Mouse (Mus musculus): Measurements from ENCODE around the gene Fam43a.
A peak's percentile ranks its signal among the peaks of the same experiment; 100 is the strongest.

Fam43a gene

GRCm38 (mm10) chr16:30599491-30600268 lies at the start of gene Fam43a:
Gene Fam43a, plus strand, starts transcription at chr16:30599723.
- peak; percentile 74 for DNase-seq

- peak; percentile 80 for DNase-seq
Measured at GRCm38 (mm10) chr16:30549966-30550747, 49.4 kb upstream of the Fam43a start.

- no peak for DNase-seq
Measured at GRCm38 (mm10) chr16:30550748-30551192, 48.8 kb upstream of the Fam43a start, which contains the start of gene Tmem44. Gene Tmem44, minus strand, starts transcription at chr16:30550842.

- DNase-seq = no peak
Measured at GRCm38 (mm10) chr16:30552621-30553338, 46.7 kb upstream of the Fam43a start.

- DNase-seq = no peak
Measured at GRCm38 (mm10) chr16:30554109-30554508, 45.4 kb upstream of the Fam43a start.

GRCm38 (mm10) chr16:30559312-30559992 lies 40.1 kb upstream of the Fam43a start:
- DNase-seq = no peak

- no peak for DNase-seq
Measured at GRCm38 (mm10) chr16:30560601-30561000, 38.9 kb upstream of the Fam43a start.

GRCm38 (mm10) chr16:30565631-30566030 lies 33.9 kb upstream of the Fam43a start:
- no peak for DNase-seq

- no peak for DNase-seq
Measured at GRCm38 (mm10) chr16:30570173-30570572, 29.4 kb upstream of the Fam43a start.

- DNase-seq = no peak
Measured at GRCm38 (mm10) chr16:30571378-30571777, 28.1 kb upstream of the Fam43a start.

GRCm38 (mm10) chr16:30572239-30572638 lies 27.3 kb upstream of the Fam43a start:
- DNase-seq = no peak

GRCm38 (mm10) chr16:30575815-30576214 lies 23.7 kb upstream of the Fam43a start:
- DNase-seq = no peak

GRCm38 (mm10) chr16:30576392-30576791 lies 23.1 kb upstream of the Fam43a start:
- DNase-seq = no peak

GRCm38 (mm10) chr16:30580765-30581164 lies 18.8 kb upstream of the Fam43a start:
- DNase-seq = no peak

- DNase-seq = no peak
Measured at GRCm38 (mm10) chr16:30586935-30587493, 12.5 kb upstream of the Fam43a start.

GRCm38 (mm10) chr16:30587494-30588327 lies 11.8 kb upstream of the Fam43a start, which contains the start of gene Lsg1:
Gene Lsg1, minus strand, starts transcription at chr16:30587592.
- DNase-seq = peak; percentile 86

GRCm38 (mm10) chr16:30590264-30591209 lies 9.0 kb upstream of the Fam43a start:
- no peak for DNase-seq

- no peak for DNase-seq
Measured at GRCm38 (mm10) chr16:30591990-30592389, 7.5 kb upstream of the Fam43a start.

- no peak for DNase-seq
Measured at GRCm38 (mm10) chr16:30595356-30595755, 4.2 kb upstream of the Fam43a start.
